Mouse (Mus musculus) bone marrow, adult 2 months (tissue): Measurements from ENCODE around the gene Jph2.

Experiments
- CTCF ChIP-seq: fragments of 200-500 bp; IDR thresholded peaks from 2 replicates; pipeline ENCODE4 v1.5.1; 2011; ENCODE audit warnings: low read length, control low read depth; ENCODE audit not compliant: control insufficient read depth, insufficient read depth
- POLR2A ChIP-seq: fragments of 200-500 bp; IDR thresholded peaks from 2 replicates; pipeline ENCODE4 v1.6.1; 2011; ENCODE audit warnings: low read depth, mild to moderate bottlenecking, control low read depth, low read length, borderline replicate concordance; ENCODE audit not compliant: control insufficient read depth

DNA sequence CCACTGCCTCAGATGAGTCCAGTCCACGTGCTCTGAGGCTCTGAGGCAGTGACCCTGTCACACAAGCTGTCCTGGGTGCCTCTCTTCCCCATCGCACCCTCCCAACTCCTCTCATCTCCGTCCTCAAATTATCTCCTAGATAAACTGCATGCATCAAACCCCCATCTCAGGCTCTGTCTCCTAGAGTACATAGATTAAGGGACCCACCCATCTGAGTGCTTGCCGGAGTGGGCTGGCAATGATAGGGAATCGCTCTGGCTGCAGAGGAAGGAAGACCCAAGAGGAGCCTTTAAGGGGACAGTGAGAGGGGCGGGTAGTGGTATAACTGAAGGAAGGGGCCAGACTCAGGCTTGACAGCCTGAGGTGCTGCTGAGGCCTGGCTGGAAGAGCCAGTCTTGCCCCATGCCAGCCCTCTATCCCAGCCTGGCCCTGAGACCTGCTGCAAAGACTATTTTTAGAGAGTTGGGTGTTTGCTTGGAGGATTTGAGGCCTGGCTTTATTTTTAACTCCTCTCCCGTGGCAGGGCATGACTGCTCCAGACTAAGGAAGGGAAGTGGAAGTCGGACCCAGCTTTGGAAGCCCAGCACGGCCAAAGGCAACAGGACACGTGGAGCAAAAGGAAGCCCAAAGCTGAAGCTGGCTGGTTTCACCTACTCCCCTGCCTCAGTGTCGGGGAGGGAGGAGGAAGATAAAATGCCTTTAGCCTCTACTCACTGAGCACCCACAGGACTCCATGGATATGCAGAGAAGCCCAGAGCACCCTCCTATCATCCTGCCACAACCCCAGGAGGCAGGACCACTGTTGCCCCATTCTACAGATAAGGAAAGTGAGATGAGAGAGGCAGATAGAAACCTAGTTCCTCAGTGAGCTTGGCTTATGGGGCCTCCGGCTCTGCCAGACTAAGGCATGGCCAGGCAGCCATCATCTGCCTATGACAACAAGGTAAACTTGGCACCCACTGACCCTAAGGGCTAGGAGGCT is 34.6 kb downstream of the Jph2 start:
- TF ChIP-seq POLR2A: no peak
- TF ChIP-seq CTCF: no peak
